Mouse (Mus musculus): Measurements from ENCODE around the gene Hist1h4d. TPM values are rescaled to one million over a fixed set of nuclear protein-coding genes. Genes with fewer than 3 reads are reported as not detected.
"Not testable (repeated sequence)": the region's sequence is repeated elsewhere in the genome, so short reads cannot be mapped to it uniquely, and the experiment has no call there.

Hist1h4d gene
- total and polyA plus RNA-seq, 3 experiments: 11.7 to 1,889 TPM; not detected in 1

DNA sequence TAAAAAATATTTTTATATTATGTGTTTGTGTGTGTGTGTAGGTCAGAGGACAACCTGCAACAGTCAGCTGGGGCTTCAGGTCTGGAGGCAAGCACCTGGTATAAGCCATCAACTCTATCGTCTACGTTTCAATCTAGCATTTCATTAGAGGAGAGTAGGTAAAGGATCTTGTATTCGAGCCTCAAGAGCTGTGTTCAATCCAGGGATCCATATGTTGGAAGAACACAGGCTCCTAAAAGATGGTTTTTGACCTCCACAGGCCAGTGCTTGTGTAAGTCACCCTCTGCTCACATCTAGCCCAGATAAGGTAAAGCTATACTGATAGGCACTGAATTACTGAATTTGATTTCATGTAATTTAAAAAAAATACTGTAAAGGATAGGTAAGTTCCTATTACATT lies 24.5 kb upstream of the Hist1h4d start:
- TF ChIP-seq MAFK (IDR thresholded peaks at IDR 0.05; ENCODE audit: borderline replicate concordance, low read depth, low read length) (no peak), MEF2A (IDR thresholded peaks at IDR 0.05; ENCODE audit: extremely low read depth, insufficient replicate concordance, low read depth, low read length, poor library complexity, severe bottlenecking) (no peak), POLR2AphosphoS5 (IDR thresholded peaks at IDR 0.05; ENCODE audit: borderline replicate concordance, low read depth, low read length) (no peak), RCOR1 (IDR thresholded peaks at IDR 0.05; ENCODE audit: low read depth, low read length) (no peak), ZMIZ1 (IDR thresholded peaks at IDR 0.05; ENCODE audit: low read depth, low read length) (no peak), EP300 (IDR thresholded peaks at IDR 0.05; ENCODE audit: low read depth in 1 of 2, low read length in 2 of 2) (no peak), MXI1 (IDR thresholded peaks at IDR 0.05; ENCODE audit: low read depth, low read length) (no peak), MAZ (IDR thresholded peaks at IDR 0.05; ENCODE audit: low read depth, low read length) (no peak), GABPA (IDR thresholded peaks at IDR 0.05; ENCODE audit: low read depth, low read length) (no peak)
- H3K4me3 ChIP-seq (ENCODE audit: control insufficient read depth in 1 of 2, insufficient read depth in 1 of 2, low read depth in 2 of 2, low read length in 2 of 2): peak overlapping the region; percentile 35 to 47
- no peaks in the 10 kb centered on the region for H3K9me3 ChIP-seq (replicated peaks; ENCODE audit: insufficient read depth, low read length)
- H3K27ac ChIP-seq (ENCODE audit: control insufficient read depth, low read depth, low read length): peak overlapping the region; percentile 78
- peaks cover 0 to 33% of the 10 kb centered on the region in 2 experiments; a peak in 2 of 4 replicates for H3K36me3 ChIP-seq (ENCODE audit: control insufficient read depth in 1 of 2, insufficient read depth in 2 of 2, low read length in 2 of 2)
- peaks cover 3% of the 10 kb centered on the region; the same call in 1 of the 2 replicates for H3K79me2 ChIP-seq (ENCODE audit: control insufficient read depth, insufficient read depth, low read length, poor library complexity)
- peak overlapping the region; percentile 68 for H3K9ac ChIP-seq (ENCODE audit: control insufficient read depth, low read depth, low read length, poor library complexity, severe bottlenecking)
- peak; percentile 60 for DNase-seq (ENCODE audit: low read depth, low spot score)
- peaks cover 0 to 7% of the 10 kb centered on the region in 2 experiments; a peak in 1 of 4 replicates for H3K4me1 ChIP-seq (ENCODE audit: control insufficient read depth in 1 of 2, insufficient read depth in 2 of 2, low read length in 2 of 2)
- no peaks in the 10 kb centered on the region for H3K27me3 ChIP-seq (ENCODE audit: control insufficient read depth in 1 of 2, insufficient read depth in 2 of 2, low read length in 2 of 2)

DNA sequence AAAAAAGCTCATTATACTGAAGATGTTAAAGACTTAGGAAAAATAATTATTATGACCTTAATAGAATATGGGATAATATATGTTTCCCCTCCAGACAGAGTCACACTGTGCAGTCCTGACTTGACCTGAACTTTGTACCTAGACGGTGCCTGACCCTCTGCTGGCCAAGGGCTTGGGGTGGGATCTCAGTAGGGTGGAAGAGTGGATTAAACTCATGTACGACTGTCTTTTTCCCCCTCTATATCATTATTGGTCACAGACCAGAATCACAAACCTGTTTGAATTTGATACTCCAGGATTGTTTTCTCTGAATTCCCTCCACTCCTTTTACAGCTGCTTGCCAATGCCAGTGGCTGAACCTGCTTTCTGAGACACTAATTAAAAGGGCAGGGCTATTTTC lies 20.7 kb upstream of the Hist1h4d start:
- not testable (repeated sequence) for H3K27me3 ChIP-seq (ENCODE audit: control insufficient read depth in 1 of 2, insufficient read depth in 2 of 2, low read length in 2 of 2); H3K9me3 ChIP-seq (replicated peaks; ENCODE audit: insufficient read depth, low read length); H3K79me2 ChIP-seq (ENCODE audit: control insufficient read depth, insufficient read depth, low read length, poor library complexity); H3K4me1 ChIP-seq (ENCODE audit: control insufficient read depth in 1 of 2, insufficient read depth in 2 of 2, low read length in 2 of 2)
- H3K27ac ChIP-seq (ENCODE audit: control insufficient read depth, low read depth, low read length): peak overlapping the region; percentile 72
- H3K36me3 ChIP-seq (ENCODE audit: control insufficient read depth in 1 of 2, insufficient read depth in 2 of 2, low read length in 2 of 2): peaks cover 0 to 24% of the 10 kb centered on the region in 2 experiments; a peak in 2 of 4 replicates
- peak overlapping the region; percentile 53 for H3K9ac ChIP-seq (ENCODE audit: control insufficient read depth, low read depth, low read length, poor library complexity, severe bottlenecking)
- peak overlapping the region in 1 of 2 experiments; percentile 17; a peak in 1 of 4 replicates for H3K4me3 ChIP-seq (ENCODE audit: control insufficient read depth in 1 of 2, insufficient read depth in 1 of 2, low read depth in 2 of 2, low read length in 2 of 2)
- peak; percentile 59 for DNase-seq (ENCODE audit: low read depth, low spot score)

DNA sequence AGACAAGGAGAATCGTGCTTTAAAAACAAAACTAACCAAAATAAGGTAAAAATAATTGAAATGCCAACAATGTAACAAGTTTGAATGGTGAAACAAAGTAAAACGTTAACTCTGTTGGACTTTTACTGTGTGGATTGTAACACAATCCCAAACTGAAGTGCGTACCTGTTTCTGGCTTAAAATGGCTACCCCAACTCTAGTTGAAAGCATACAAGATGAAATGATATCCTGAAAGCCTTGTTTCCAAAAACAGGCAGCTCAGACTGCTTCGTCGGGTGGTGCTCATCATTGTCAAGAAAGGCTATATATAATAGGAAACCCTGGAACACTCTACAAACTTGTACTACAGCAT lies 19.9 kb upstream of the Hist1h4d start:
- peak overlapping the region; percentile 78 for H3K27ac ChIP-seq (ENCODE audit: control insufficient read depth, low read depth, low read length)
- peak overlapping the region; percentile 55 for H3K9ac ChIP-seq (ENCODE audit: control insufficient read depth, low read depth, low read length, poor library complexity, severe bottlenecking)
- not testable (repeated sequence) for DNase-seq (ENCODE audit: low read depth, low spot score); H3K4me3 ChIP-seq (ENCODE audit: control insufficient read depth in 1 of 2, insufficient read depth in 1 of 2, low read depth in 2 of 2, low read length in 2 of 2); H3K4me1 ChIP-seq (ENCODE audit: control insufficient read depth in 1 of 2, insufficient read depth in 2 of 2, low read length in 2 of 2); H3K9me3 ChIP-seq (replicated peaks; ENCODE audit: insufficient read depth, low read length); H3K79me2 ChIP-seq (ENCODE audit: control insufficient read depth, insufficient read depth, low read length, poor library complexity); H3K27me3 ChIP-seq (ENCODE audit: control insufficient read depth in 1 of 2, insufficient read depth in 2 of 2, low read length in 2 of 2)
- H3K36me3 ChIP-seq (ENCODE audit: control insufficient read depth in 1 of 2, insufficient read depth in 2 of 2, low read length in 2 of 2): peaks cover 0 to 24% of the 10 kb centered on the region in 2 experiments; a peak in 2 of 4 replicates

Data from MEL (cell line).